Mouse (Mus musculus): ENCODE results near the gene Mettl11b.

Mettl11b gene

DNA sequence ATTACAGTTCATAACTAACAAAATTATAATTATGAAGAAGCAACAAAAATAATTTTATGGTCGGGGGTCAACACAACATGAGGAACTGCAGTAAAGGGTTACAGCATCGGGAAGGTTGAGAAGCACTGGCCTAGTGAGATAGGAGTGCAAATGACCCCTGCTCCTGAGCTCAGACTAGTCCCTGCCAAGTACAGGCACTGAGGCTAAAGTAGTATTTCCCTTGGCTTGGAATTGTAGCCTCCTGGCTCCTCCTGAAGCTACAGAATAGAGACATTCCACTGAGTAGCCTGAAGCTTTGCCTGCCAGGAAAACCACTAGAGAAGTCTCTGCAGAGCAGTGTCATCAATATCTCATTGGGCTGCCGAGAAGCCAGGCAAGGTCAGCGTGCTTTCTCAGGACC, 53.7 kb downstream of the Mettl11b start:
- no peaks in the 10 kb centered on the region for H3K36me3 ChIP-seq (ENCODE audit: control insufficient read depth, insufficient read depth, low read length, poor library complexity, severe bottlenecking)
- H3K27me3 ChIP-seq (ENCODE audit: control insufficient read depth, insufficient read depth, low read length, poor library complexity, severe bottlenecking), result no peaks in the 10 kb centered on the region
- DNase-seq (ENCODE audit: low read depth, low spot score), result no peak

DNA sequence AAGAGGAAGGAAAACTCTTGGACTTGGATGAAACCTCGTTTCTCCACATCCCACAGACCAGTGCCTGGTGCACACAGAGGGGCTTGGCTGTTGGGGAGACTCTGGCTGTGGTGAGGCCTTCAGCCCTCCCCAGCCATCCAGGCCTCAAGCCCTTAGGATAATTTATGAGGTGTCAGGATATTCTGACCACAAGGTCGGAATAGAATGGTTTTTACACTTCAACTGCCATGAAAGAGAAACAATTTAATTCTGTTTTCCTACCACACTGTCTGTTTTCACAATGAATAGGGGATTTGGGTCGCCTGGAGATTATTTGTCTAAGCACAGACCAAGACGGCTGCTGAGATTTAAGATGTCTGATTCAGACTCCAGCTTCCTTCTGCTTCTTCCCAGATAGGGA, 54.3 kb downstream of the Mettl11b start:
- no peak for DNase-seq (ENCODE audit: low read depth, low spot score)
- no peaks in the 10 kb centered on the region for H3K36me3 ChIP-seq (ENCODE audit: control insufficient read depth, insufficient read depth, low read length, poor library complexity, severe bottlenecking)

DNA sequence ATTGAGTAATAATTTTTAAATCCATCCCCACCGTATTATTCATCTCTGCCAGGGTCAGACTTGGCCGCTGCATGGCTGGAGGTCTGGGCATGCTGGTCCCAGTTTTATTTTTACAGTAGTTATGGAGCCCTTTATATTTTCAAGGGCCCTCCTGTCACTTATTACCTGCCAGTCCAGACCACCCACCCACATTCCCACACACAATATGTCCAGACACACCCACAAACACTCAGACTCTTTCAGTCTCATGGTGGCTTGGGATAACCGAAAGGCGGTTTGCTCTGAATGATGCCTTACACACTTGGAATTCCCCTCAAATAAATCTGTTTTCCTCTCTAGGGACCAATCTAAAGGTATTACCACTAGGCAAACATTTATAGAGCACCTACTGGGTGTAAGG, 55.1 kb downstream of the Mettl11b start:
- Histone ChIP-seq H3K27me3 (ENCODE audit: control insufficient read depth, insufficient read depth, low read length, poor library complexity, severe bottlenecking) (no peaks in the 10 kb centered on the region), H3K36me3 (ENCODE audit: control insufficient read depth, insufficient read depth, low read length, poor library complexity, severe bottlenecking) (no peaks in the 10 kb centered on the region)
- no peak for DNase-seq (ENCODE audit: low read depth, low spot score)

More for the DNA sequence above, 54.3 kb downstream of the Mettl11b start:
- no peaks in the 10 kb centered on the region for H3K27me3 ChIP-seq (ENCODE audit: control insufficient read depth, insufficient read depth, low read length, poor library complexity, severe bottlenecking)

DNA sequence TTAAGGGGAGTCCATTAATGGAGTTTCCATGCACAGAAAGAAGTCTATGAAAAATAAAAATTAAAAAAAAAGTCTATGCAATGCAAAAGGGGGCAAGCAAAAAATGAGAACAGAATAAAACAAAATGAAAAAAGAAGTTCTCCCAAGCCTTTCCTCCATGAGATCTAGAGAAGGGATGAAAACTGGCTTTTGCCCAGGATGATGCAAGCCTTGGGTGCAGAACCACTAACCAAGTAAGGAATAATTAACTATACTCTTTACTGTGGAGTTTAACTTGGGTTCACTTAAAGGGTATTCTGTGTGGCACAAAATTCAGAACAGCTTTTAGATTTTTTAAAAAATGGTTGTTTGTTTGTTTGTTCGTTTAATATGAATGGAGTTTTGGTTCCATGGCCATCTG, 62.6 kb downstream of the Mettl11b start:
- Histone ChIP-seq H3K36me3 (ENCODE audit: control insufficient read depth, insufficient read depth, low read length, poor library complexity, severe bottlenecking) (no peaks in the 10 kb centered on the region), H3K27me3 (ENCODE audit: control insufficient read depth, insufficient read depth, low read length, poor library complexity, severe bottlenecking) (no peaks in the 10 kb centered on the region)
- no peak for DNase-seq (ENCODE audit: low read depth, low spot score)

DNA sequence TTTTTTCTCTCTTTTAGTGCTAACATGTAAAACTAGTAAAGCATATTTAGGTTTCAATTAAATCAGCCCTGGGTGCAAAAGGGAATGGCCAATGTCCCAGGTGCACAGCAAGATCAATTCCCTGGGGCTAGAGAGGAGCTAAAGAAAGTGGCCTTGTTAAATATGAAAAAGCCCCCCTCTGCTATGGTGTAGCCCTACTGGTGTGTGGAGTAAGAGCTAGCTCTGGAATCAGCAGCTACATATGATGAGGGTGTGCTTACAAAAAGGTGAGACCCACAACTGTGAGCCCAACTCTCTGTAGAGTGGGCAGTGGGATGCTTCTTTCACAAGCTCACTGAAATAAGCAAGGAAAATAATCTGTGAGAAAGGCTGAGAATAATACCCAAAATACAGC, 66.5 kb downstream of the Mettl11b start:
- Histone ChIP-seq H3K27me3 (ENCODE audit: control insufficient read depth, insufficient read depth, low read length, poor library complexity, severe bottlenecking) (no peaks in the 10 kb centered on the region), H3K36me3 (ENCODE audit: control insufficient read depth, insufficient read depth, low read length, poor library complexity, severe bottlenecking) (no peaks in the 10 kb centered on the region)
- DNase-seq (ENCODE audit: low read depth, low spot score), result no peak

DNA sequence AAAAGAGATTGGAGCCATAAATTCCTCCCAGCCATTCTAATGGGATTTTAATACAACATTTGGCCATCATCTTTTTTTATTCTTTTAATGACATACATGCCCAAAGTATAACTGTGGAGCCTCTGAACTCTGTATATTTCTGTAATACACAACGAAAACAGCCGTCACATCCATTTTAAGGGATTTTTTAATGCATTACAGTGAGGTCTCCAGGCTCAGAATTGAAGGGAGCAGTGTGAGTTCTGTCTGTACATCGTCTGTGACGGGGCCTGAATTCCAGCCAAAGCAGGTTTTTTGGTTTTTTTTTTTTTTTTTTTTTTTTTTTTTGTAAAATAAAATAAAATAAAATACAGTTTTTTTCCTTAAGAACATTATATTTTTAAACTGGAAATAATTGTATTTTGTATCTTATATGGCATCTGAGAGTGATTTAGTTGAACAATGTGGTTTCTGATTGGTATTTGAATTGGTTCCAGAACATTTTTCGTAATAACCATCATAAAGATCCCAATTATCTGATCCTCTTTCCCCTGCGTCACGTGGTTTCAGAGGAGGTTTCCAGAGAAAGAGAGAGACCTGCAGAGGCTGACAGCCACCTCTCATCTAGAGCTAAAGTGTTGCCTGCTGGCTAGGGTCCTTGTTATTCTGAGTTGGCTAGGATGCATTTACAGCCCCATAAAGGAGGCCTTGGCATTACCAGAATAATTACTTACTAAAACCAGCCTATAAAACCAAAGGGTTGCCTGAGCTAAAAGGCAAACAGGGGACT, 67.1 kb downstream of the Mettl11b start:
- no peak for DNase-seq (ENCODE audit: low read depth, low spot score)
- Histone ChIP-seq H3K36me3 (ENCODE audit: control insufficient read depth, insufficient read depth, low read length, poor library complexity, severe bottlenecking) (no peaks in the 10 kb centered on the region), H3K27me3 (ENCODE audit: control insufficient read depth, insufficient read depth, low read length, poor library complexity, severe bottlenecking) (no peaks in the 10 kb centered on the region)

DNA sequence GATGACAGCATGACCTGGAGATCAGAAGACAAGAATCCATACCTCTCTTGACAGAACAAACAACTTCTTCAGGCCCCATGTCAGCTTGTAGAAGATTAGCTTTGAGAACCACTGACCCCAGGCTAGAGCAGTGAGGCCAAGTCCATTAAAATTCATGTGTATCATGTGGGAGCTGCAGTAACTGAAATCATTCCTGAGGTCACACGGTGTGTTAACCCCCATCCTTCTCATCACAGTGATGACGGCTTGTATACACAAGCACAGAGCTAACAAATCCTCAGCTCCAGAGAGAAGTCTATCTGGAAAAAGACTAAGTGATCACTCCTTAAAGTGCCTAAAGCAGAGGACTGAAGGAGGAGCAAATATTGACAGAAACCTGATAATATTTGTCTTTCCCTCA, 68.0 kb downstream of the Mettl11b start:
- Histone ChIP-seq H3K27me3 (ENCODE audit: control insufficient read depth, insufficient read depth, low read length, poor library complexity, severe bottlenecking) (no peaks in the 10 kb centered on the region), H3K36me3 (ENCODE audit: control insufficient read depth, insufficient read depth, low read length, poor library complexity, severe bottlenecking) (no peaks in the 10 kb centered on the region)
- DNase-seq (ENCODE audit: low read depth, low spot score), result no peak

DNA sequence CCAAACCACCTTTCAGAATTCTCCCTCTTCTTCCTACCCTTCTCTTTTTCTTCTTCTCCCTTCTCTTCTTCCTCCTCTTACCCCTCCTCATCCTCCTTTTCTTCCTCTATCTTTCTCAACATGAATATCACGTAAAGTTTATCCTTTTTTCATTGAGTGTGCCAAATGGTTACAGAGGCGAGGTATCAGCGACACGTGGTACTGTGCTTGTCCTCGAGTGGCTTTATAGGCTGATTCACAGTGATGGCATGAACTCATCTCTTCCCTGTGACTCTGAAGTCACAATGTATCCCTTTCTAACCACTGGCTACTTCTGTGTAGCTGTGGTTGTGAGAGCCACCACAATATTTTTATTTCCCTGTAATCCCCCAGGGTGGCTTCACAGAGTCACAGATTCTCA, 68.6 kb downstream of the Mettl11b start:
- no peaks in the 10 kb centered on the region for H3K36me3 ChIP-seq (ENCODE audit: control insufficient read depth, insufficient read depth, low read length, poor library complexity, severe bottlenecking)
- H3K27me3 ChIP-seq (ENCODE audit: control insufficient read depth, insufficient read depth, low read length, poor library complexity, severe bottlenecking), result no peaks in the 10 kb centered on the region
- DNase-seq (ENCODE audit: low read depth, low spot score), result no peak
